ENCODE assay signal across 9 mouse cellular contexts in genomic region chr17:26997661-26998060, GRCm38 (mm10).
"Had no signal": no experiment of that assay in that cellular context is flagged by ENCODE, and none has a peak within 500 bp of the region (broad histone marks: within the 10 kb centered on the region; RNA-seq: fewer than 3 reads in every experiment).

No protein-coding gene starts in this region.

- DNase-seq: lung, adult 18-20 months; lung, embryonic 14.5 days; lung, postnatal 10 days; lung, postnatal 4 days; midbrain, embryonic 14.5 days; right cerebral cortex, postnatal 14 days; thymus, adult 2 months; thymus, postnatal 14 days; thymus, postnatal 36 days had no signal
